Mouse (Mus musculus) heart, adult 8-10 months (tissue): ENCODE results near the gene Ifna2. TPM values are rescaled to one million over a fixed set of nuclear protein-coding genes. Genes with fewer than 3 reads are reported as not detected.

ENCODE experiments used
- DNase-seq: peaks from one replicate; pipeline ENCODE4 v3.0.0; 2022; ENCODE audit warnings: low spot score
- total RNA-seq, 4 experiments: library from RNA; stranded (reverse); gene quantifications; 2 replicates each; pipeline ENCODE4 v1.2.4; 2022

The Ifna2 gene
- total RNA-seq, 4 experiments from 2014 or later, result not detected

DNA sequence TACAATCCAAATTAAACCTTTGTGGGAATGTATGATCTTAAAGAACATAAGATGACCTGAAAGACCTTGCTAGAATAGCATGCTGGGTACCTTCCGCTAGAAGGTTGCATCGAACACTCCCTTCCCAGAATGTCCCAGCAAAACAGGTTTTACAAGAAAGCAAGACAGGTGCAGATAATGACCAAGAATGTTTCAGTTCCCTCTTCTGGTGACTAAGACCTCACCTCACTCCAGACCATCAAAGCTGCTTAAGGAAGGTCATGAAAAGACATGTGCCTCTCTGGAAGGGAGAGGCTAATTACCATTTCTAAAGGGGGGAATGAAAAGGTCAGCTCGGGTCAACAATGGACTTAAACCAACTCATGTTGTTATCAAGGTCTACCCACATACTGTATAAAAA lies 30.1 kb downstream of the Ifna2 start:
- no peak for DNase-seq

DNA sequence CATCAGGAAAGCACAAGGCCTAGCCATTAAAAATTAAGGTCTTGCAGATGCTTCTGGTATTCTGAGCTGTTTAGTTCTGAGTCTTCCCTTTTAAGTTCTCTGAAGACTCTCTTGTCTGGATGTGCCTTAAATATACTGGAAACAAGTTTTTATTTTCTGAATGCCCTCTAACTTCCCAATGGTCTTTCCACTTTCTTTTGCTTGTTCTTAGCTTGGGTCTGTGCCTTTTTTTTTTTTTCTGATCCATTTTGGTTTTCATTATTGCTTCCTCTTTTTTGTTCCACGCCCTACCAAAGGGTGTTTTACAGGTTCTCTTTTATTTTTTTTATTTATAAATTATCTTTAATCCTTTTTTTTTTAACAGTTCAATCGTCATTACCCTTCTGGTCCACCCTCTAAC lies 39.4 kb downstream of the Ifna2 start, which contains the start of gene Ifna13:
Ifna13 (minus strand) TSS at position 101 of the 400 bp plus-strand sequence.
- DNase-seq, result no peak

DNA sequence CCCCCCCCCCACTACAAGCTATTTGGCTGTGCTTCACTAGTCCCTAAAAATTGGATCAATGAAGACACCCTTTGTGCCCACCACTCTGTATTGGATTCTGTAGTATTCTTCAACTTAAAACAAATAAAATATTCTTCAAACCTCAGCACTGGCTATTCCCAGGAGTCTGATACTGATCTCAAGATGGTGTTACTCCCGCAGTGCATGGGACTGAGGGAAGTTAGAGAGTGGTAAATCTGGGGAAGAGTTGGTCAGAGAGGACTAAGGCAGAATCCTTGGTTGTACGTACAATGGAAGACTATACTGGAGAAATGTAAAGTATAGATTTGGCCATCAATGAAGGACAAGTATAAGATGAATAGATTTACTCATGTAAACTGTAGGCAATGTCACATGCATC lies 41.2 kb downstream of the Ifna2 start:
- no peak for DNase-seq

DNA sequence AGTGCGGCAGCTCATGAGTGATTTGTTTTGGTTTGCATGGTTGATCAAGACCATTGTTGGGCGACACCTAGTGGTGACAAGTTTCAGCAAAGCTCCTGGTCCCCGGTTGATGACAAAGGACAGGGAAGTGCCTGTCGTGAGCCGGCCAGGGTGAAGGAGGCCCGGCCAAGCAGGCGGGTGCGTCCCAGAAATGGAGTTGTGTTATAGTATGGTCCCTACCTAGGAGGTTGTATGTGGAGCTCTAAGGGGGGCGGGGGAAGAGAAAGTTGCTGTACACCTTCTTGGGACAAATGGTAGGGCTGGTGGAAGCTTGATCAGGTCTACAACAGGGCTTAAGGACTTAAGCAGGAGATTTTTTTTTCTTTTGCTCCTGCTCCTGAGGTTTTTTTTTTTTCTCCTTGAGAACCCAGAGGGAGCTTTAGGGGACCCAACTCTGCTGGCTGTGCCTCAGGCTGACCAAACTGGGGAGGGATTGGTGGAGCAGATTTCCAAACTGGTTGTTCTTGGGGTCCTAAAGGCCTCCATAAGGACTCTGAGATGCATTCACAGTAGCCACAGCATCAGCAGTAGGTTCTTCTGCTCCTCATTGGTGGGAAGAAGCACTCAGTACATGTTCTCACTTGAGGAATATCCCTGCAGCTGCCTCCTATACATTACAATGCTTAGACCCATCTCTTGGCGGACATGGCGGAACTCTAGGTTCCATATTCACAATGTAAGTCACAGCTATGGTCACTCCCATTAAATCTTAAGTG lies 42.5 kb downstream of the Ifna2 start:
- DNase-seq, result peak; percentile 94

DNA sequence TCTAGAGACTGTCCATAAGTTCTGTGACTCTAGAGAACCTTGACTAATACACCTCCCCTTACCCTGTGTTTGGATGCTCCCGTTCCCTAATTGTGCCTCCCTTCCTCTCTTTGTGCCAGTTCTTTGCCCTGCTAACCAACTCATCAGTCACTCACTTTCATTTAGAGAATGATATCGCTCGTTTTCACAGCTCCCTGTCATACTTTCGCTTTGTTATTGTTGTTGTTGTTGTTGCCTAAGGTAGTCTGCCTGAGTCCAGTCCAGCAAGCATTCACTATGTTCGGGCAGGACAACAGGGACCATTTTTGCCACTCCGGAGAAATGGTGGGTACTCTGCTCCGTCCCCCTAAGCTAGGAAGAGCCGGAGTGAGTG lies 43.0 kb downstream of the Ifna2 start:
- peak; percentile 2 for DNase-seq

DNA sequence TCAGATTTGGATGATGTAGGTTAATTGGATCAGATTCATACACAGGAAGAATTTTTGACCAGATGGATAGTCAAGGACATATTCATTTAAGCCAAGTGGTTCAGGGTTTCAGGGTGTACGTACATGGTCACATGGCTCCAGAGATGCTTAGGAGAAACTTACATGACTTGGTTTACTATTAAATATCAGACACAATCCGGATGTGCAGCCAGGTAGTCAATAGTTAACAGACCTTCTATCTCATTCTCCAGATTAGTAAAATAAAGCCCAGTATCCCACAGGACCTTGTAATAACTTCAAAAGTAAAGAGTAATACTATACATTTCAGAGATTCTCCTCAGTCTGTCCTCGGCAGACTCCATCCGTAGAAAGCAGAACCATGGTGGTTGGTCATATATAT lies 49.4 kb downstream of the Ifna2 start, which contains the start of gene C87499:
C87499 (minus strand) TSS at position 101 of the 400 bp plus-strand sequence.
- DNase-seq, result no peak

Other genes with a start within 250 kb of the Ifna2 start
- gene Hacd4, start 245.0 kb downstream of the Ifna2 start, total RNA-seq, result 1 to 10 TPM; 4.0 to 5.6 (median 4.4) TPM
- gene Ifnb1, start 161.1 kb downstream of the Ifna2 start, total RNA-seq, result not detected
- not detected for gene Ifna15, start 125.7 kb downstream of the Ifna2 start, total RNA-seq
- gene Ifna14, start 112.1 kb downstream of the Ifna2 start, total RNA-seq, result not detected
- gene Ifna9, start 91.5 kb downstream of the Ifna2 start, total RNA-seq, result not detected
- gene Ifna12, start 80.5 kb downstream of the Ifna2 start, total RNA-seq, result not detected
- not detected for gene C87499, start 49.5 kb downstream of the Ifna2 start, total RNA-seq
- gene Ifna13, start 39.5 kb downstream of the Ifna2 start, total RNA-seq, result not detected
- not detected for gene Ifna16, start 7.0 kb downstream of the Ifna2 start, total RNA-seq
- gene Ifnab, start 7.4 kb upstream of the Ifna2 start, total RNA-seq, result not detected
- under 1 TPM; 0.41 to 0.87 (median 0.64) TPM for gene Gm26566, start 37.9 kb upstream of the Ifna2 start, total RNA-seq
- 10 to 100 TPM; 67.8 to 80.5 (median 71.9) TPM for gene Klhl9, start 38.6 kb upstream of the Ifna2 start, total RNA-seq
- gene Gm13271, start 71.0 kb upstream of the Ifna2 start, total RNA-seq, result not detected
- not detected for gene Gm13283, start 76.2 kb upstream of the Ifna2 start, total RNA-seq
- not detected for gene Gm13290, start 89.9 kb upstream of the Ifna2 start, total RNA-seq
- not detected for gene Gm13289, start 93.0 kb upstream of the Ifna2 start, total RNA-seq
- gene Gm13272, start 95.9 kb upstream of the Ifna2 start, total RNA-seq, result not detected
- gene Ifnz, start 98.2 kb upstream of the Ifna2 start, total RNA-seq, result not detected
- gene Gm13276, start 101.8 kb upstream of the Ifna2 start, total RNA-seq, result not detected
- not detected for gene Gm13277, start 104.7 kb upstream of the Ifna2 start, total RNA-seq
- not detected for gene Gm13278, start 107.6 kb upstream of the Ifna2 start, total RNA-seq
- not detected for gene Gm13275, start 110.6 kb upstream of the Ifna2 start, total RNA-seq
- not detected for gene Gm13279, start 113.5 kb upstream of the Ifna2 start, total RNA-seq
- not detected for gene Gm13285, start 115.8 kb upstream of the Ifna2 start, total RNA-seq
- gene Gm13287, start 119.3 kb upstream of the Ifna2 start, total RNA-seq, result not detected
- gene Gm13288, start 121.6 kb upstream of the Ifna2 start, total RNA-seq, result not detected
- not detected for gene Ifna7, start 132.3 kb upstream of the Ifna2 start, total RNA-seq
- not detected for gene Ifna11, start 136.0 kb upstream of the Ifna2 start, total RNA-seq
- gene Ifna6, start 143.5 kb upstream of the Ifna2 start, total RNA-seq, result not detected
- not detected for gene Ifna5, start 151.6 kb upstream of the Ifna2 start, total RNA-seq
- not detected for gene Ifna4, start 157.9 kb upstream of the Ifna2 start, total RNA-seq
- gene Ifna1, start 166.2 kb upstream of the Ifna2 start, total RNA-seq, result not detected
- gene Ifne, start 196.3 kb upstream of the Ifna2 start, total RNA-seq, result not detected